Mouse (Mus musculus) lung, embryonic 16.5 days (tissue): ENCODE measurements around the gene Gtpbp8. TPM values are rescaled to one million over a fixed set of nuclear protein-coding genes. Genes with fewer than 3 reads are reported as not detected.

Source experiments
- ATAC-seq: fragments of 200-750 bp; cut with Nextera tagmentation; 2 replicates; pipeline ENCODE4 v1.8.0; 2017; ENCODE audit warnings: low read depth, mild to moderate bottlenecking, moderate library complexity
- H3K27ac ChIP-seq: fragments of 300-500 bp; sonication (generic); 2 replicates; pipeline ENCODE4 v1.5.1; 2014; ENCODE audit warnings: mild to moderate bottlenecking, control low read depth, low read length
- H3K27me3 ChIP-seq: fragments of 300-500 bp; sonication (generic); 2 replicates; pipeline ENCODE4 v1.6.1; 2014; ENCODE audit warnings: low read depth, low read length, mixed read lengths; ENCODE audit not compliant: control insufficient read depth, insufficient read depth
- H3K36me3 ChIP-seq: fragments of 300-500 bp; sonication (generic); 2 replicates; pipeline ENCODE4 v1.6.1; 2014; ENCODE audit warnings: low read length; ENCODE audit not compliant: control insufficient read depth, insufficient read depth
- H3K4me1 ChIP-seq: fragments of 300-500 bp; sonication (generic); replicated peaks from 2 replicates; pipeline ENCODE4 v1.6.1; 2014; ENCODE audit warnings: low read length, mixed read lengths; ENCODE audit not compliant: control insufficient read depth, insufficient read depth
- H3K4me2 ChIP-seq: fragments of 300-500 bp; sonication (generic); 2 replicates; pipeline ENCODE4 v1.6.1; 2014; ENCODE audit warnings: low read depth, low read length, control low read depth
- H3K4me3 ChIP-seq: fragments of 300-500 bp; sonication (generic); 2 replicates; pipeline ENCODE4 v1.5.1; 2014; ENCODE audit warnings: mild to moderate bottlenecking, low read length, control low read depth
- H3K9ac ChIP-seq: fragments of 300-500 bp; sonication (generic); 2 replicates; pipeline ENCODE4 v1.6.1; 2014; ENCODE audit warnings: low read length, control low read depth
- H3K9me3 ChIP-seq: fragments of 300-500 bp; sonication (generic); 2 replicates; pipeline ENCODE4 v1.6.1; 2016; ENCODE audit warnings: low read length; ENCODE audit not compliant: control insufficient read depth
- WGBS: fragments of 180-500 bp; shearing (Covaris S2); extraction: QIAGEN DNeasy Blood & Tissue Kit; methylation state at CpG from one replicate; pipeline ENCODE4 v1.1.7; 2014; 5-methylcytosine and 5-hydroxymethylcytosine counted together
- polyA plus RNA-seq: library from polyadenylated mRNA; unstranded; fragments of >200 nt; fragmentation: Nextera tagmentation; extraction: Ambion mirVana; gene quantifications from 2 replicates; pipeline ENCODE4 v1.2.1, GENCODE M21; 2015

Gene Gtpbp8
- 27.9 and 29.7 TPM in 2 replicates for polyA plus RNA-seq

DNA sequence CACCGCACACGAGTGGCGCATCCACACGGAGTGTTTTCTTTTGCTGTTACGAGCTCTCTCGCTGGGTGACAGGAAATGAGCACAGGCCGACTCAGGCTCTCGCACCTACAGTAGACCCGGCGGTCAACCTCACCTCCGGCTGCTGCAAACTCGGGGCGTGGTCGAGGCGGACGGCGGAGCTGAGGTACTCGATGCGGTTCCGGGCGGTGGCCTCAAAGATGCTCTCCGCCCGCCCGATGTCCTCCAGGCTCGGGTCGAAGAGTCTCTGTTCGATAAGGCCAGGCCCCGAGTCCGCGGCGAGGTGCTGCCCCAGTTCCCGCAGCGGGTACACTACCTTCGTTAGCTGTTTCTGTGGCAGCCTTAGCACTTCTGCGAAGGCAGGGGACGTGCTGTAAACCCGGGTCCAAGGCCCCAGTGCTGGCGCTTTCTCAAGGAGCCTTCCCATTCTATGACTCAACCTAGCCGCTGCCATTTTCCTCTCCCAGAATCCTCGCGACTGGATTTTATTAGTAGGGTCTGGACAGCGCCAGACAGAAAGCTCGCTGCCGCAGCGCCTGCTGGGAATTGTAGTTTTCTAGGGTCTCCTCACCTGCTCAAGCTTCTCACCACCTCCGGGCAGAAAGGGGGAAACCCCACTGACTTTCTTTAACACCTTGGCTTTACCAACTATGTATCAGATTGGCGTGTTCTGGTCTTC, at the start of gene Gtpbp8:
Gene Gtpbp8, minus strand, starts transcription at position 498 of the 697 bp plus-strand sequence.
- Histone ChIP-seq H3K9me3 (no peaks in the 10 kb centered on the region), H3K4me1 (peaks cover 11% of the 10 kb centered on the region), H3K27me3 (no peaks in the 10 kb centered on the region), H3K27ac (peak within 1 kb of the TSS; percentile 98), H3K4me3 (peak within 1 kb of the TSS; percentile 93), H3K9ac (peak within 1 kb of the TSS; percentile 95), H3K4me2 (peak within 1 kb of the TSS; percentile 77), H3K36me3 (peaks cover 11% of the 10 kb centered on the region; the same call in 1 of the 2 replicates)
- ATAC-seq, result peak; percentile 96
- WGBS, result under 1% methylated on average over 47 of the region's 47 CpGs

DNA sequence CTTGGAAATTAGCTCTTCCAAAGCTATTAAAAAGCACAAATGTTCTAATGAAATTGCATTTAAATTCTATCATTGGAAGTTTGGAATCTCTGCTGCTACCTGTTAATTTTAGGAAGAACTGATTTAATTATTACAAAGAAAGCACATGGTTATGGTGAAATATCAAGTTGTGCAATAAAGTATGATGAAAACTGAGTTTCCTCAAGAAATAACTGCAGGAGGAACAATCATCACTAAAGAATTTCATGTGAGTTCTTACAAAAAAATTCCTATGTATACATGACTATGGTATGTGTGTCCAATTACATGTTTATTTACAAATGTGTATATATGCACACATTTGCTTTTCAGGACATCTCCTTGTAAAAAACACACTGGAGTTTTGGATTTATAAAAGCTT, 48.3 kb upstream of the Gtpbp8 start:
- Histone ChIP-seq H3K4me1 (no peaks in the 10 kb centered on the region), H3K4me2 (no peak overlapping the region), H3K9me3 (no peaks in the 10 kb centered on the region), H3K36me3 (no peaks in the 10 kb centered on the region), H3K4me3 (no peak overlapping the region), H3K27me3 (no peaks in the 10 kb centered on the region), H3K27ac (no peak overlapping the region), H3K9ac (no peak overlapping the region)
- no peak for ATAC-seq

DNA sequence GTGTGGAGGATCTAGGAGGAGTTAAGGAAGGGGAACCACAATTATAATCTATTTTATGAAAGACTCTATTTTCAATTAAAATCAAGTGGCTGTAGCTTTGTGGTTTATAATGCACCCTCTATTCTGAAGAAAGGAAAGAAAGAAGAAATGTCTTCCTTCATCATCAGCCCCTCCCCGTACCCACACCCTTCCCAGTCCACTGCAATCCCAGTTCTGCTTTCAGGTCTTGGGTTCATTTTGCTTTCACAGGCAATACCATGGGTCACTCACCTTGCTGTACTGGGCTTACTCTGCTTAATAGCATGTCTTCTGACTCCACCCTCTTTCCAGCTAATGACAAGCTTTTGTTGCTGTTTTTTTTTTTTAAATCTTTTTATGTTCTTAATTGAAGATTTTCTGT, 40.8 kb upstream of the Gtpbp8 start:
- H3K4me3 ChIP-seq, result no peak overlapping the region
- H3K4me2 ChIP-seq, result no peak overlapping the region
- no peaks in the 10 kb centered on the region for H3K9me3 ChIP-seq
- H3K9ac ChIP-seq, result no peak overlapping the region
- no peaks in the 10 kb centered on the region for H3K4me1 ChIP-seq
- whole genome bisulfite sequencing, result 92% methylated on average over 1 of the region's 1 CpGs
- ATAC-seq, result no peak
- H3K27me3 ChIP-seq, result no peaks in the 10 kb centered on the region
- H3K36me3 ChIP-seq, result no peaks in the 10 kb centered on the region
- no peak overlapping the region for H3K27ac ChIP-seq

DNA sequence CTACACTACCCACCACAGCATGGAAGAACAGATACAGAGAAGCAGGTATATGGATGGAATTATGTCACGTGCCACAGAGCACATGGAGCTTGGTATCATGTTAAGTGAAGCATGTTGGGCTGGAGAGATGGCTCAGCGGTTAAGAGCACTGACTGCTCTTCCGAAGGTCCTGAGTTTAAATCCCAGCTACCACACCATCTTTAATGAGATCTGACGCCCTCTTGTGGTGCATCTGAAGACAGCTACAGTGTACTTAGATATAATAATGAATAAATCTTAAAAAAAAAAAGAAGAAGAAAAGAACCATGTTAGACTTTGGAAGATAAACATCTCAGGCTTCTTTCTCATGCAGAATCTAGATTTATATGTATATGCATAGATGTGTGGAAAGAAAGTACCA, 34.6 kb upstream of the Gtpbp8 start:
- H3K4me2 ChIP-seq, result no peak overlapping the region
- no peak overlapping the region for H3K4me3 ChIP-seq
- H3K36me3 ChIP-seq, result no peaks in the 10 kb centered on the region
- H3K4me1 ChIP-seq, result no peaks in the 10 kb centered on the region
- H3K9ac ChIP-seq, result no peak overlapping the region
- no peak overlapping the region for H3K27ac ChIP-seq
- no peaks in the 10 kb centered on the region for H3K27me3 ChIP-seq
- no peak for ATAC-seq
- 71% methylated on average over 4 of the region's 4 CpGs for WGBS
- H3K9me3 ChIP-seq, result no peaks in the 10 kb centered on the region

DNA sequence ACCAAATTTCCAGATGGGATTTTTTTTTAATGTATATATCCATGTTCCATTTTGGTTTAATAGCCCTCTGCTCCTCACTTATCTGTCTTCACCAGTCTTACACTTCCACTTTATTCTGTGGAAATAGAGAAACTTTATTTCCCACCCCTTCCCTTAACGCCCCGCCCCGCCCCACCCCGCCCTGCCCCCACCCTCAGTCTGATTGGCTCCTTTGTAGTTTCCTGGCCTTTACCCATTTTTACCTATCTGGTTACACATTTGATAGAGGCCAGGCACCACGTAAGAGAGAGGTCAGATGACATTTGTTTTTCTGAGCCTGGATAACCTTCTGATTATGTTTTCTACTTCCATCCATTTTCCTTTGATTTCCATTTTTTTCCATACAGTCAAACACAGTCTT, 33.3 kb upstream of the Gtpbp8 start:
- no peak overlapping the region for H3K4me3 ChIP-seq
- H3K9me3 ChIP-seq, result no peaks in the 10 kb centered on the region
- ATAC-seq, result no peak
- no peaks in the 10 kb centered on the region for H3K4me1 ChIP-seq
- H3K36me3 ChIP-seq, result no peaks in the 10 kb centered on the region
- no peak overlapping the region for H3K27ac ChIP-seq
- H3K4me2 ChIP-seq, result no peak overlapping the region
- 88% methylated on average over 5 of the region's 5 CpGs for WGBS
- no peaks in the 10 kb centered on the region for H3K27me3 ChIP-seq
- no peak overlapping the region for H3K9ac ChIP-seq

DNA sequence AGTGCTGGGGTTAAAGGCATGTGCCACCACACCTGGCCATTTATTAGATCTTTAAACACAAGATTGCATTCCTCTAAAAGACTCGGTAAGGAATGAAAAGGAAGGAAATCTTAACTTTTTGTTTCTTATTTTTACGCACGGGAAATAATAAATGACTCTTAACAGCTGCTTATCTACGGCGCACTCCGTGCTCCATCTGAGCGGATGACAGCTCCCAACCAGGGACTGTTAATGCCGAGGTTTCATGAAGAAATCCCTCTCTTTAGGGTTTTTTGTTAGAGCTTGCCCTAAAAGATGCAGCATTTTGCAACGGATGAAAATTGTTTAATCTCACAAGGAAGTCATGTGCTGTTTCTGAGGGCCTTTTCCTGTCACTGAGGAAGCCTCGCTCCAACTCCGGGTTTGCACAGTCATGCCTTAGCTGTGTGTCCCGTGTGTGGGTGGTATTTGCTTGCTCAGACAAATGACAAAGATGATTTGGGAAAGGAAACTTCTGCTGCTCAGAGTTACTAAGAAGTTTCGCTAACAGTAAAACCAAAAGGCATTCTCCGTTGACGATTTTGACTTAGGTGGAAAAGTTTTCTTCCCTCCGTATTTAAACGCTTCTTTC, 32.5 kb upstream of the Gtpbp8 start:
- Histone ChIP-seq H3K4me1 (no peaks in the 10 kb centered on the region), H3K36me3 (no peaks in the 10 kb centered on the region), H3K27me3 (no peaks in the 10 kb centered on the region), H3K9ac (peak overlapping the region; percentile 47; the same call in 1 of the 2 replicates), H3K9me3 (no peaks in the 10 kb centered on the region), H3K4me2 (peak overlapping the region; percentile 52), H3K27ac (peak overlapping the region; percentile 17; the same call in 1 of the 2 replicates), H3K4me3 (peak overlapping the region; percentile 33)
- peak; percentile 73 for ATAC-seq
- 31% methylated on average over 17 of the region's 17 CpGs for WGBS

DNA sequence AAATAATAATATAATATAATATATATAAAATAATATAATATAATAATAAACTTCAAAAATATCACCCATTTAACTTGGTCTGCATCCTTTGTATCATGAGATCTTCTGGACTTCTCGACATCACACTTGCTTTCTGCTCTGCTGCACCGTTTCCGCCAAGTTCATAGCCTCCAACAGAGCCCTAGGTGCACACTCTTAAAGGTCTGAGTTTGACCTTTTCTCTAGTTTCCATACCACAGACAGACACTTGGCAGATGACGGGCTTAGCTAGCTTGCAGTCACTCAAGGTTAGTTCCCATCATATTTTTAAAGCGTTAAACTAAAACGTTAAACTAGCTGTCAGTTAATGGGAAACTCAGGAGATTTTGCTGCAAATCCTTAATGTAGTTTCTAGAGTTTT, 28.0 kb upstream of the Gtpbp8 start:
- Histone ChIP-seq H3K36me3 (no peaks in the 10 kb centered on the region), H3K9ac (no peak overlapping the region), H3K4me3 (no peak overlapping the region), H3K9me3 (no peaks in the 10 kb centered on the region), H3K4me1 (no peaks in the 10 kb centered on the region), H3K27ac (no peak overlapping the region), H3K4me2 (no peak overlapping the region), H3K27me3 (no peaks in the 10 kb centered on the region)
- 87% methylated on average over 6 of the region's 6 CpGs for WGBS
- ATAC-seq, result no peak

DNA sequence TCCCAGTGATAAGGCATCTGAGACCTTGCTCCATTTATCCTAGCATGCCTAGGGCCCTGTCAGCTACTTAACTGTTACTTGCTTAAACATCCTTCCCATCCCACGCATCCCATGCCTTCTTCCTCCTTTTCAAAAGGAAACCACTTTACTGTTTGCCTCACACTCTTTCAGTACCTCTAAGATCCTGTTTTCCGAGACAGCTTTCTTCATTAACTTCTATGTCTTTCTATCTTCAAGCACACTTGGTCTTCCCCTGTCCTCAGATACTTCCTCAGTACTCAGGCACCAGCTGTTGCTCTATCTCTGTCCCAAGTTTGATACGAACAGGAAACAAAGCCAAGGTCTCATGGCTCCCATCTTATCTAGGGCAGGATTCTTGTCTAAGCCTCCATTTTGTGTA, 27.5 kb upstream of the Gtpbp8 start:
- Histone ChIP-seq H3K4me1 (no peaks in the 10 kb centered on the region), H3K27ac (no peak overlapping the region), H3K27me3 (no peaks in the 10 kb centered on the region), H3K9me3 (no peaks in the 10 kb centered on the region), H3K9ac (no peak overlapping the region), H3K4me2 (no peak overlapping the region), H3K36me3 (no peaks in the 10 kb centered on the region), H3K4me3 (no peak overlapping the region)
- 77% methylated on average over 3 of the region's 3 CpGs for WGBS
- ATAC-seq, result no peak

DNA sequence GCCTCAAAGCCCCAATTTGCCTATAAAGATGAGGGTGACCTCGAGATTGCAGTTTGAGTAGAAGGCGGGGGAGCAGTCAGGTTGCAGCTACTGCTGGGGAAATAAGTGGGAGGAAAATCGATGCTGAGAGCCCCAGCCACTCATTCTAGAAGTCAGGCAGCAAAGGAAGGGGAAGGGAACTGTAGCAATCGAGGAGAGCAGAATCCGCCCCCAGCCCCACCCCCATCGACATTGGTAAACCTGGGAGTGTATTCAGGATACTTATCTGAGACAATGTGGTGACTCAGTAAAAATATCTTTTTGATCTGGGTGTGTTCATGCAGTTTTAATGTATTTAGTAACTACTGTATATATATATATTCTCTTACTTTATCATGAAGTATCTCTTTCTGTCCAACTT, 26.4 kb upstream of the Gtpbp8 start:
- WGBS, result 63% methylated on average over 6 of the region's 6 CpGs
- H3K27ac ChIP-seq, result no peak overlapping the region
- no peak for ATAC-seq

More for the DNA sequence above, 26.4 kb upstream of the Gtpbp8 start:
- no peaks in the 10 kb centered on the region for H3K4me1 ChIP-seq
- no peak overlapping the region for H3K4me3 ChIP-seq
- H3K9me3 ChIP-seq, result no peaks in the 10 kb centered on the region
- no peak overlapping the region for H3K4me2 ChIP-seq
- no peaks in the 10 kb centered on the region for H3K27me3 ChIP-seq
- no peaks in the 10 kb centered on the region for H3K36me3 ChIP-seq
- no peak overlapping the region for H3K9ac ChIP-seq
